Mouse (Mus musculus) embryonic facial prominence, embryonic 10.5 days (tissue): Measurements from ENCODE around the gene Higd1a. TPM values are rescaled to one million over a fixed set of nuclear protein-coding genes. Genes with fewer than 3 reads are reported as not detected.

Experiments used
- DNase-seq: peaks from one replicate; pipeline ENCODE4 v3.0.0-alpha.2; 2017; ENCODE audit warnings: low spot score
- H3K27ac ChIP-seq: fragments of 300-500 bp; sonication (generic); replicated peaks from 2 replicates; pipeline ENCODE4 v1.5.1; 2016; ENCODE audit warnings: mild to moderate bottlenecking
- H3K27me3 ChIP-seq: fragments of 300-500 bp; sonication (generic); replicated peaks from 2 replicates; pipeline ENCODE4 v1.6.1; 2016; ENCODE audit warnings: low read depth, mild to moderate bottlenecking; ENCODE audit not compliant: poor library complexity, severe bottlenecking
- H3K36me3 ChIP-seq: fragments of 300-500 bp; sonication (generic); replicated peaks from 2 replicates; pipeline ENCODE4 v1.6.1; 2016; ENCODE audit warnings: mild to moderate bottlenecking, moderate library complexity
- H3K4me1 ChIP-seq: fragments of 300-500 bp; sonication (generic); 2 replicates; pipeline ENCODE4 v1.6.1; 2016
- H3K4me3 ChIP-seq: fragments of 300-500 bp; sonication (generic); 2 replicates; pipeline ENCODE4 v1.5.1; 2016; ENCODE audit warnings: mild to moderate bottlenecking, moderate library complexity
- H3K9me3 ChIP-seq: fragments of 300-500 bp; sonication (generic); 2 replicates; pipeline ENCODE4 v1.6.1; 2016; ENCODE audit warnings: mild to moderate bottlenecking
- WGBS: fragments of 180-500 bp; shearing (Covaris S2); methylation state at CpG from one replicate; pipeline ENCODE4 v1.1.7; 2016; 5-methylcytosine and 5-hydroxymethylcytosine counted together
- polyA plus RNA-seq: library from polyadenylated mRNA; unstranded; fragments of >200 nt; fragmentation: Nextera tagmentation; extraction: Ambion mirVana; gene quantifications from 2 replicates; pipeline ENCODE4 v1.2.1, GENCODE M21; 2016

Gene Higd1a
- polyA plus RNA-seq, 1 experiment from 2014 or later = 195 TPM

DNA sequence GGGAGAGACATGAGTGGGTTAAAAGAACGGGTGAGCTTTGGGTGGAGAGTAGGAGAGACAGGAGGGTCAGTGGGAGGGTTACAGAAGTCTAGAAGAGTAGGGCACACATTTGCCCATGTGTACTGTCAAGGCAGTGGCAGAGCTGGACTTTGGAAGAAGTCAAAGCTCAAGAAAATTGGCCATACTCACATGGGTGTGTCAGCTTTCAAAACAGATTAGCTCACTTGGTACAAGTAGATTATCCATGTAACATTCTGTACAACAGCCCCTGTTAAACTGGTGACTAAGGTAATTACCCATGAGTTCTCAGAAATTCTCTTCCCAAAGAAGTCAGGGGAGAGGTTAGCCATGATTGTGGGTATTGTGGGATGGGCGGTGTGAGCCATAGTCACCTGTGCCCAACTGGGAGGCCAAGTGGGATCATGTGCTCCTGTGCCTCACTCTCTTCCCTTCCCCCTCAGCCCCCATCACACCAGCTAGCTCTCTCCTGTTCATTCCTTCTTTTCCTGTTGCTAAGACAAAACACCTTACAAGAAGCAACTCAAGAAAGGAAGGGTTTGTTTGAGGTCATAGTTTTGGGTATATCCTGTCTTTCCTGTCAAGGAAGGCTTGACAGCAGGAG is 14.0 kb upstream of the Higd1a start:
- DNase-seq = no peak
- peaks cover 9% of the 10 kb centered on the region; the same call in 1 of the 2 replicates for H3K4me1 ChIP-seq
- H3K27me3 ChIP-seq = no peaks in the 10 kb centered on the region; the same call in 1 of the 2 replicates
- no peak overlapping the region for H3K4me3 ChIP-seq
- H3K36me3 ChIP-seq = no peaks in the 10 kb centered on the region
- 84% methylated on average over 2 of the region's 2 CpGs for WGBS
- H3K27ac ChIP-seq = no peak overlapping the region
- H3K9me3 ChIP-seq = no peaks in the 10 kb centered on the region

GRCm38 (mm10) chr9:121869973-121870515 is 11.9 kb upstream of the Higd1a start:
- DNase-seq = no peak

GRCm38 (mm10) chr9:121869432-121869831 is 11.3 kb upstream of the Higd1a start:
- peaks cover 9% of the 10 kb centered on the region; the same call in 1 of the 2 replicates for H3K4me1 ChIP-seq
- H3K4me3 ChIP-seq = no peak overlapping the region
- H3K27ac ChIP-seq = no peak overlapping the region
- H3K36me3 ChIP-seq = no peaks in the 10 kb centered on the region
- H3K9me3 ChIP-seq = no peaks in the 10 kb centered on the region
- H3K27me3 ChIP-seq = no peaks in the 10 kb centered on the region
- WGBS = 96% methylated on average over 5 of the region's 5 CpGs
- DNase-seq = no peak

More at GRCm38 (mm10) chr9:121869973-121870515, 11.9 kb upstream of the Higd1a start:
- Histone ChIP-seq H3K27ac (no peak overlapping the region), H3K4me3 (no peak overlapping the region), H3K9me3 (no peaks in the 10 kb centered on the region), H3K27me3 (no peaks in the 10 kb centered on the region), H3K36me3 (no peaks in the 10 kb centered on the region), H3K4me1 (peaks cover 9% of the 10 kb centered on the region; the same call in 1 of the 2 replicates)
- WGBS = 51% methylated on average over 4 of the region's 4 CpGs

DNA sequence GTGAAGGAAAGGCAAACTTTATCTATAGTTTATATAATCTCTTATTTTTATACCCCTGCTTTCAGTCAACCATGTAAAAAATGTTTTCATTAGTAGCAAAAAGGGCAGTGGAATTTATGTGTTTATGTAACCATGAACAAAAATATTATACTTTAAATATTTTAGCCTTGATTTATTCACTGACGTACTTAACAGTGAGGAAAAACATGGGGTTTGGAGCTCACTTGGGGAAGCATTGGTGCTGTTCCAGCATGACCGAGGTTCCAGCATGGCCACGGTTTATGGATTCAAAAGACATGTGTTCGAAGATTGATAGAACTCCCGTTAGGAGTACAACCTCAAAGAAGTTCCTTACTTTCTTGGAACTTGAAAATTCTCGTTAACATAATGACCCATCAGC is 10.1 kb upstream of the Higd1a start:
- peaks cover 9% of the 10 kb centered on the region; the same call in 1 of the 2 replicates for H3K4me1 ChIP-seq
- no peaks in the 10 kb centered on the region for H3K27me3 ChIP-seq
- H3K9me3 ChIP-seq = no peaks in the 10 kb centered on the region
- H3K27ac ChIP-seq = no peak overlapping the region
- no peak for DNase-seq
- 92% methylated on average over 6 of the region's 6 CpGs for WGBS
- no peak overlapping the region for H3K4me3 ChIP-seq
- no peaks in the 10 kb centered on the region for H3K36me3 ChIP-seq

DNA sequence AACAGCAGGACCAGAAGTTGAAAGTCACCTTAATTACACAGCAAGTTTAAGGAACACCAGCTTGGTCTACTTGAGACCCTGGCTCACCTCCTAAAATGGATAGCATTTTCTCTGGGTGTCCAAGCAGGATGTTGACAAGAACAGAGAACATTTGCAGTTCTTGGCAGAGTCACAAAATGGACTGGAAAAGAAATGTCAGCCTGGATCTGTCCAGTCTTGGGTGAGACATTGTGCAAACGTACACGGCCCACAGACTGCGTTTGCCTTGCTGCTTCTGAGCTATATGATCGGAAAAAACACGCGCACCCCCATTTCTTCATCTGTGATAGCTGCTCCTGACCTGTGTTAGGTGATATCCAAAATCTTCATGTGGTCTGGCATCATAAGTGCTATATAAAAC is 9.5 kb upstream of the Higd1a start:
- DNase-seq = no peak
- WGBS = 93% methylated on average over 6 of the region's 6 CpGs

GRCm38 (mm10) chr9:121865425-121866008 is 7.4 kb upstream of the Higd1a start:
- Histone ChIP-seq H3K27me3 (no peaks in the 10 kb centered on the region), H3K36me3 (no peaks in the 10 kb centered on the region), H3K9me3 (no peaks in the 10 kb centered on the region), H3K4me1 (peaks cover 8% of the 10 kb centered on the region; the same call in 1 of the 2 replicates), H3K4me3 (no peak overlapping the region), H3K27ac (no peak overlapping the region)
- WGBS = 42% methylated on average over 3 of the region's 3 CpGs
- no peak for DNase-seq

More for the DNA sequence above, 9.5 kb upstream of the Higd1a start:
- H3K4me1 ChIP-seq = peaks cover 9% of the 10 kb centered on the region; the same call in 1 of the 2 replicates
- H3K36me3 ChIP-seq = no peaks in the 10 kb centered on the region
- no peak overlapping the region for H3K4me3 ChIP-seq
- H3K27me3 ChIP-seq = no peaks in the 10 kb centered on the region
- H3K9me3 ChIP-seq = no peaks in the 10 kb centered on the region
- no peak overlapping the region for H3K27ac ChIP-seq

- Histone ChIP-seq H3K4me1 (peaks cover 1% of the 10 kb centered on the region; the same call in 1 of the 2 replicates), H3K27me3 (no peaks in the 10 kb centered on the region), H3K36me3 (0 out of 2 replicates have a peak, but pooled peaks cover under 1% of the 10 kb centered on the region), H3K9me3 (no peaks in the 10 kb centered on the region), H3K4me3 (no peak overlapping the region), H3K27ac (no peak overlapping the region)
- 70% methylated on average over 4 of the region's 4 CpGs for WGBS
- no peak for DNase-seq
These were observed 6.7 kb upstream of the Higd1a start for GRCm38 (mm10) chr9:121864837-121865236.

DNA sequence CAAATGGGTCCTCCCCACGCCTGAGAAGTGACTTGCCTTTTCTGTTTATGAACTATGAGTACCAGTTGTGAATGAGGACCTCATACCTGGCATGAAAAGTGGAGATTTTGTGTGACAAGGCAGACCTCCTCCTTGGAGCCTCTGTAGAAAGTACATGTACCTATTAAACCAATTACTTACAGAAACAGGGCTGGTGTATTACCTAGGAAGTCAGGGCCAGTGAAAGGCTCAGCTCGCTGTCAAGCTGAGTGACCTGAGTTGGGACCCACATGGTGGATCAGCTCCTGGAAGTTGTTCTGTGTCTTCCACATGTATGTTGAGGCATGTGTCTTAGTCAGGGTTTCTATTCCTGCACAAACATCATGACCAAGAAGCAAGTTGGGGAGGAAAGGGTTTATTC is 2.8 kb upstream of the Higd1a start:
- WGBS = 86% methylated on average over 2 of the region's 2 CpGs

GRCm38 (mm10) chr9:121859345-121859744 is 1.2 kb upstream of the Higd1a start:
- H3K4me1 ChIP-seq = peaks cover 13% of the 10 kb centered on the region
- no peak for DNase-seq
- H3K9me3 ChIP-seq = no peaks in the 10 kb centered on the region
- whole genome bisulfite sequencing = 92% methylated on average over 2 of the region's 2 CpGs
- H3K4me3 ChIP-seq = no peak overlapping the region
- H3K36me3 ChIP-seq = 0 out of 2 replicates have a peak, but pooled peaks cover 10% of the 10 kb centered on the region
- H3K27me3 ChIP-seq = no peaks in the 10 kb centered on the region
- no peak overlapping the region for H3K27ac ChIP-seq

More for the DNA sequence above, 2.8 kb upstream of the Higd1a start:
- H3K9me3 ChIP-seq = no peaks in the 10 kb centered on the region
- 0 out of 2 replicates have a peak, but pooled peaks cover 9% of the 10 kb centered on the region for H3K36me3 ChIP-seq
- peaks cover 13% of the 10 kb centered on the region for H3K4me1 ChIP-seq
- DNase-seq = no peak
- no peak overlapping the region for H3K4me3 ChIP-seq
- no peaks in the 10 kb centered on the region for H3K27me3 ChIP-seq
- no peak overlapping the region for H3K27ac ChIP-seq

GRCm38 (mm10) chr9:121857474-121858152 is 549 bp downstream of the Higd1a start:
- 0% methylated on average over 70 of the region's 70 CpGs for WGBS
- Histone ChIP-seq H3K36me3 (peaks cover 23% of the 10 kb centered on the region), H3K27me3 (no peaks in the 10 kb centered on the region), H3K27ac (peak overlapping the region; percentile 97), H3K9me3 (no peaks in the 10 kb centered on the region), H3K4me3 (peak overlapping the region; percentile 96), H3K4me1 (peaks cover 13% of the 10 kb centered on the region)
- DNase-seq = peak; percentile 99

GRCm38 (mm10) chr9:121856649-121857416 is 1.3 kb downstream of the Higd1a start:
- DNase-seq = no peak
- no peaks in the 10 kb centered on the region for H3K9me3 ChIP-seq
- no peaks in the 10 kb centered on the region for H3K27me3 ChIP-seq
- H3K36me3 ChIP-seq = peaks cover 29% of the 10 kb centered on the region
- peaks cover 13% of the 10 kb centered on the region for H3K4me1 ChIP-seq
- peak overlapping the region; percentile 97 for H3K27ac ChIP-seq
- peak overlapping the region; percentile 96 for H3K4me3 ChIP-seq
- 1% methylated on average over 39 of the region's 39 CpGs for WGBS

- 95% methylated on average over 3 of the region's 3 CpGs for WGBS
- H3K36me3 ChIP-seq = peaks cover 49% of the 10 kb centered on the region
These were observed 3.9 kb downstream of the Higd1a start for GRCm38 (mm10) chr9:121854246-121854645.

More at GRCm38 (mm10) chr9:121854246-121854645, 3.9 kb downstream of the Higd1a start:
- no peak overlapping the region for H3K4me3 ChIP-seq
- H3K27ac ChIP-seq = no peak overlapping the region
- H3K4me1 ChIP-seq = peaks cover 13% of the 10 kb centered on the region
- H3K9me3 ChIP-seq = no peaks in the 10 kb centered on the region
- H3K27me3 ChIP-seq = no peaks in the 10 kb centered on the region
- DNase-seq = no peak
